Mouse (Mus musculus) forebrain, embryonic 13.5 days (tissue): ENCODE measurements around the gene Serf2. TPM values are rescaled to one million over a fixed set of nuclear protein-coding genes. Genes with fewer than 3 reads are reported as not detected.
"Not testable (repeated sequence)": the region's sequence is repeated elsewhere in the genome, so short reads cannot be mapped to it uniquely, and the experiment has no call there.

Experiments used
- ATAC-seq: fragments of 200-750 bp; cut with Nextera tagmentation; 2 replicates; pipeline ENCODE4 v1.8.0; 2017
- H3K27ac ChIP-seq: fragments of 300-500 bp; sonication (generic); 2 replicates; pipeline ENCODE4 v1.5.1; 2015; ENCODE audit warnings: inconsistent platforms, mild to moderate bottlenecking, moderate library complexity
- H3K27me3 ChIP-seq: fragments of 300-500 bp; sonication (generic); 2 replicates; pipeline ENCODE4 v1.6.1; 2015; ENCODE audit warnings: mild to moderate bottlenecking, inconsistent platforms
- H3K36me3 ChIP-seq: fragments of 300-500 bp; sonication (generic); 2 replicates; pipeline ENCODE4 v1.6.1; 2015; ENCODE audit warnings: mild to moderate bottlenecking, inconsistent platforms; ENCODE audit not compliant: poor library complexity, severe bottlenecking
- H3K4me1 ChIP-seq: fragments of 300-500 bp; sonication (generic); 2 replicates; pipeline ENCODE4 v1.6.1; 2015; ENCODE audit warnings: inconsistent platforms
- H3K4me2 ChIP-seq: fragments of 300-500 bp; sonication (generic); 2 replicates; pipeline ENCODE4 v1.6.1; 2015; ENCODE audit warnings: inconsistent platforms, mild to moderate bottlenecking, moderate library complexity
- H3K4me3 ChIP-seq: fragments of 300-500 bp; sonication (generic); 2 replicates; pipeline ENCODE4 v1.5.1; 2015; ENCODE audit warnings: mild to moderate bottlenecking, inconsistent platforms
- H3K9ac ChIP-seq: fragments of 300-500 bp; sonication (generic); 2 replicates; pipeline ENCODE4 v1.6.1; 2015; ENCODE audit warnings: mild to moderate bottlenecking, inconsistent platforms
- H3K9me3 ChIP-seq: fragments of 300-500 bp; sonication (generic); replicated peaks from 2 replicates; pipeline ENCODE4 v1.6.1; 2016; ENCODE audit warnings: inconsistent platforms
- WGBS: fragments of 180-500 bp; shearing (Covaris S2); methylation state at CpG from one replicate; pipeline ENCODE4 v1.1.7; 2015; 5-methylcytosine and 5-hydroxymethylcytosine counted together
- polyA plus RNA-seq: library from polyadenylated mRNA; unstranded; fragments of >200 nt; fragmentation: Nextera tagmentation; extraction: Ambion mirVana; gene quantifications from 2 replicates; pipeline ENCODE4 v1.2.1, GENCODE M21; 2015

The Serf2 gene
- polyA plus RNA-seq, 1 experiment from 2014 or later = 494 TPM

DNA sequence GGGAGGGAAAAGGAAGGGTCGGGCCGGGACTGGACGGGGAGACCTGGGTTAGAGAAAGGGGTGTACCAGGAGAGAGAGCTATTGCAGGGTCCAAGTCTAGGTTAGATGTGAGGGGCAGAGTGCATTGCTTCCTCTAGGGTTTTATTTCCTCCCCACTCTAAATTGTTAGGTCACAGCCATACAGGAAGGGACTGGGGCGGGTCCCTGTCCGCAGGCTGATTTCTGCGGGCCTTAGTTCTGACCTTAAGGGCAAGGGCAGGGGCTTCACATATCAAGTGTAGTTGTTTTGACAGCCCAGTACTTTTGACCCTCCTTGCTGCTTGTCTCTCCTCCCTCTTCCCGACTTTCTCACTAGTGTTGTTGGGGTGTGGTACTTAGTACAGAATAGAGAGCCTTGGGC lies 1.1 kb downstream of the Serf2 start:
- H3K36me3 ChIP-seq = peaks cover 21% of the 10 kb centered on the region
- peaks cover 28% of the 10 kb centered on the region for H3K4me1 ChIP-seq
- no peaks in the 10 kb centered on the region for H3K9me3 ChIP-seq
- no peaks in the 10 kb centered on the region for H3K27me3 ChIP-seq
- H3K4me2 ChIP-seq = peak overlapping the region; percentile 98
- WGBS = 7% methylated on average over 7 of the region's 7 CpGs
- peak overlapping the region; percentile 95; the same call in 1 of the 2 replicates for H3K27ac ChIP-seq
- H3K9ac ChIP-seq = peak overlapping the region; percentile 88
- ATAC-seq = no peak
- peak overlapping the region; percentile 93 for H3K4me3 ChIP-seq

DNA sequence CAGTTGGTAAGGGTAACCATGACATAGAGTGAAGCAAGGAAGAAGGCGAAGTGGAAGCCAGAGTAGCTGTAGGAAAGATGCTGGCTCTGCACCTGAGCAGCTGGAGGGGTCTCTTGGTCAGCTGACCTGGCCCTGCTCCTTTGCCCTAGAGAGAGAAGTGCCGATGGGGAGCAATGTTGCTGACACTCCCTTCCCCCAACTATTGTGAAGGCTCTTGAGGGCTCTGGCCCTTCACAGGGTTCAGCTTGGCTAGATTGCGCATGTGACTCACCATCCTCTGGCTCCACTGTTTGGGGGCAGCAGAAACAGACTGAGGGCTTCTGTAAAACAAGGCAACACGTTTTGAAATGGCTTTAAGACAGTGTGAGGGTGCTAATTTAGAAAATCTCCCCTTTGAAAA lies 3.4 kb downstream of the Serf2 start:
- peaks cover 34% of the 10 kb centered on the region for H3K4me1 ChIP-seq
- H3K27me3 ChIP-seq = no peaks in the 10 kb centered on the region
- no peak for ATAC-seq
- no peak overlapping the region for H3K27ac ChIP-seq
- peaks cover 21% of the 10 kb centered on the region for H3K36me3 ChIP-seq
- H3K4me2 ChIP-seq = no peak overlapping the region
- WGBS = 77% methylated on average over 4 of the region's 4 CpGs
- H3K9ac ChIP-seq = no peak overlapping the region
- H3K9me3 ChIP-seq = no peaks in the 10 kb centered on the region
- no peak overlapping the region for H3K4me3 ChIP-seq

DNA sequence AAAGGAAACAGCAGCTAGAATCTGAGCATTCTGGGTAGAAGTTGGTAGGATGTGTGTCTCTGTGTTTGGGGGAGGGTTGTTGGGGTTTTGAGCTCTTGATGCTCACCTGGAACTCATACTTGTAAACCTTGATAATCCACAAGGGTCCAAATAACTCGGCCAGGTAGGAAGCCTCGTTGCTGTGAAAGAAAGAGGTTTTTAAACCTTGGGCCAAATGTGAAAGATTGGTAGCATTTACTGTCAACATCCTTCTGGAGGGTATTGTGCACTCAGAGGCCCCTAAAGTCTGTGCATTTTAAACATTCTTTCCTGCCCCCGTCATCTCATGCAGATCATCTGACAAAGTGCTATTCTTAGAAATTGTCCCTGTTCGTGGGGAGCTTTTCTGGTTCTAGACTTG lies 4.0 kb downstream of the Serf2 start, which contains the start of gene Hypk:
Gene Hypk (plus strand): TSS at position 301 of the 400 bp plus-strand sequence.
- WGBS = 79% methylated on average over 4 of the region's 4 CpGs
- H3K27me3 ChIP-seq = no peaks in the 10 kb centered on the region
- no peak for ATAC-seq

DNA sequence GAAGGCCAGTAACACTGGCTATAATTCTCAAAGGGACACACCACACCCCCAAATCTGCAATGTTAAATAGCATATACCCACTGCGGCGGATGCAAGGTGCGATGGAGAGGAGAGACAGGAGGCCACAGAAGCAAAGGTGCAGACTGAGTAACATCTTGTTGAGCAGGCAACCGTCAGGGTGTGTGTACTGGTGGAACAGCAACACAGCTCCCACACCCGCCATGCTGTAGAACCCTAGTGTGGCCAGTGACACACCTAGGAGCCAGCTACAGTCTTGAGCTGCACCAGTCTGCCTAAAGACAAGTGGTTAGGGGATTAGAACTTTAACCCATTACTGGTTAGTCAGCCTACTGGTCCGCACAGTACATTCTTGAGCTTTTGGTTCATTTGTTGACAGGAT lies 4.9 kb downstream of the Serf2 start:
- Histone ChIP-seq H3K4me3 (no peak overlapping the region), H3K4me1 (peaks cover 40% of the 10 kb centered on the region)
- WGBS = 80% methylated on average over 6 of the region's 6 CpGs

More for the DNA sequence above, 4.0 kb downstream of the Serf2 start, which contains the start of gene Hypk:
- Histone ChIP-seq H3K9me3 (no peaks in the 10 kb centered on the region), H3K4me2 (no peak within 1 kb of the TSS), H3K9ac (no peak within 1 kb of the TSS), H3K4me1 (peaks cover 40% of the 10 kb centered on the region), H3K36me3 (peaks cover 21% of the 10 kb centered on the region), H3K4me3 (no peak within 1 kb of the TSS), H3K27ac (no peak within 1 kb of the TSS)

DNA sequence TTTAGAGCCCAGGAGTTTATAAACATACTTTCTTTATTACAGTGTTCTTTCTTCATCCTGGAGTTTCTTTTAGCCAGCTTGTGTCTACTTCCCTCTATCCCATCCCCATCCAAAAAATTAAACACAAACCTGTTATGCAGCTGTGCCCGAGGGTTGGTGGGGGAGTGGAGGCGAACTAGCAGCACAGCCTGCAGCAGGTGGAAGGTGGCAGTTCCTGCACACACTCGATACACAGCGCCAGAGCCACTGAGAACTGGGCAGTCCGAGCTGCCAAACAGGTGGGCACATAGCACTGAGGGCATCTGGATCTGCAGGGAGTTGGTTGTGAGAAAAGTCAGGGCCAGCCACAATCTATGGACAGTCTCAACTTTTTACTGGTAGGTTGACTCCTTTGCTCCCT lies 6.5 kb downstream of the Serf2 start:
- H3K9ac ChIP-seq = no peak overlapping the region
- H3K4me1 ChIP-seq = peaks cover 34% of the 10 kb centered on the region
- H3K36me3 ChIP-seq = peaks cover 44% of the 10 kb centered on the region
- H3K27me3 ChIP-seq = no peaks in the 10 kb centered on the region
- H3K4me3 ChIP-seq = no peak overlapping the region
- H3K4me2 ChIP-seq = no peak overlapping the region
- WGBS = 85% methylated on average over 5 of the region's 5 CpGs
- ATAC-seq = no peak
- H3K9me3 ChIP-seq = no peaks in the 10 kb centered on the region
- H3K27ac ChIP-seq = no peak overlapping the region

More for the DNA sequence above, 4.9 kb downstream of the Serf2 start:
- no peak for ATAC-seq
- H3K27ac ChIP-seq = no peak overlapping the region
- H3K27me3 ChIP-seq = no peaks in the 10 kb centered on the region
- H3K4me2 ChIP-seq = no peak overlapping the region
- no peaks in the 10 kb centered on the region for H3K9me3 ChIP-seq
- peaks cover 29% of the 10 kb centered on the region for H3K36me3 ChIP-seq
- H3K9ac ChIP-seq = no peak overlapping the region

DNA sequence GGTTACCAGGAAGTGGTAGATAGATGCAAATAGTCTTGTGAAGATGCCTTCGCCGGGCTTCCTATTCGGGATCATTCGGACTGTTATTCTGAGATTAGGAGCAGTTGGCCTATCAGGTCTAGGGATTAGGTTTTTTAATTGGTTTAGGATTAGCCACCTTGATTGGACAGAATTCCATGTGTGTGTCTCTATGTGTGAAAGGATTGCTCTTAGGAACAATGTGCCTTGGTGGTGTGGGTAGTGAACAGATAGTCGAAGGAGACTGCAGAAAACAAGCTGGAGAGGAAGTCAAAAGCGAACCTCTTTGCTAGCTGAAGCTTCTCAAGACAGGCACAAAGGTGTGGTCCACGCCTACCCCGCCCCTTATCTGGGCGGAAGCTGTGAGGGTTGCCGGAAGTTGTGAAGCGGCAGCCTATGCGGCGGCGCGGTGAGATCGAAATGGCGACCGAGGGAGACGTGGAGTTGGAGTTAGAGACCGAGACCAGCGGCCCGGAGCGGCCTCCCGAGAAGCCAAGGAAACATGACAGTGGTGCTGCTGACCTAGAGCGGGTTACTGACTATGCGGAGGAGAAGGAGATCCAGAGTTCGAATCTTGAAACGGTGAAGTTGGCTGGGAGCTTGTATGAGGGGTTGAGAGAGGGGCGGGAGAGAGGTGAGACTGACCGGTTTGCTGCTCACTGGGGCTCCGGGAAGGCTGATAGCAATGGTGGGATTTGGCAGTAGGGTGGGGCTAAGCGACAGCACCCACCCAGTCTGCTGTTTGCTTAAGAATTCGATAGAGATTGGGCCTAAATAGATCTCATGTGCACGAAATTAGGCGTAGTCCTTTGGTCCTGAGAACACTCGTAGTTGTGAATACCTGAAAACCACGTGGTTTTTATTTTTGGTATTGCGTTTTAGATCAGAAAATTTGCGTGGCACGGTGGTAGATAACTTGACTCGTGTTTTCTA lies 8.0 kb downstream of the Serf2 start, which contains the start of gene Serinc4:
Gene Serinc4 (minus strand): TSS at position 90 of the 951 bp plus-strand sequence.
- peak within 1 kb of the TSS; percentile 77 for H3K4me2 ChIP-seq
- H3K4me1 ChIP-seq = peaks cover 24% of the 10 kb centered on the region
- no peaks in the 10 kb centered on the region for H3K9me3 ChIP-seq
- H3K27me3 ChIP-seq = no peaks in the 10 kb centered on the region
- 3% methylated on average over 41 of the region's 41 CpGs for WGBS
- peaks cover 48% of the 10 kb centered on the region for H3K36me3 ChIP-seq
- ATAC-seq = peak; percentile 95
- H3K27ac ChIP-seq = peak within 1 kb of the TSS; percentile 69
- H3K4me3 ChIP-seq = peak within 1 kb of the TSS; percentile 81
- peak within 1 kb of the TSS; percentile 81 for H3K9ac ChIP-seq

DNA sequence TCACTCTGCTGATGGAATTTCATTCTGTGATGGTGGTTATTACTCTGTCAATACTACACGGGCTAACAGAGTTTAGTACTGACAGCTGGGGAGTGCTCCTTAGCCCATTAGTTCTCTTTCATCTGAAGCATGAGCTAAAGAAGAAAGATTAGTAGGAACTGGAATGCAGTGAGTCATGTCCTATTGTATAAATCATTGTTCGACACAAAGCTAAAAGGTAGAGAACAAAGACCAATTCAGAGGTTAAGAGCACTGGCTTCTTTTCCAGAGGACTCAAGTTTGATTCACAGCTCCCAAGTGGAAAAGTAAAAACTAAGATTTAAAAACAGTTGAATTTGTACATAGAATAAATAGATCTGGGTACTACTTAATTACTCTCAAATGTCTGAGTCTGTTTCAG lies 11.1 kb downstream of the Serf2 start:
- H3K4me3 ChIP-seq = no peak overlapping the region
- no peak overlapping the region for H3K27ac ChIP-seq
- H3K9me3 ChIP-seq = no peaks in the 10 kb centered on the region
- H3K4me1 ChIP-seq = peaks cover 16% of the 10 kb centered on the region
- H3K4me2 ChIP-seq = no peak overlapping the region
- 59% methylated on average over 2 of the region's 2 CpGs for WGBS
- H3K9ac ChIP-seq = no peak overlapping the region
- H3K27me3 ChIP-seq = no peaks in the 10 kb centered on the region
- H3K36me3 ChIP-seq = peaks cover 30% of the 10 kb centered on the region
- no peak for ATAC-seq

DNA sequence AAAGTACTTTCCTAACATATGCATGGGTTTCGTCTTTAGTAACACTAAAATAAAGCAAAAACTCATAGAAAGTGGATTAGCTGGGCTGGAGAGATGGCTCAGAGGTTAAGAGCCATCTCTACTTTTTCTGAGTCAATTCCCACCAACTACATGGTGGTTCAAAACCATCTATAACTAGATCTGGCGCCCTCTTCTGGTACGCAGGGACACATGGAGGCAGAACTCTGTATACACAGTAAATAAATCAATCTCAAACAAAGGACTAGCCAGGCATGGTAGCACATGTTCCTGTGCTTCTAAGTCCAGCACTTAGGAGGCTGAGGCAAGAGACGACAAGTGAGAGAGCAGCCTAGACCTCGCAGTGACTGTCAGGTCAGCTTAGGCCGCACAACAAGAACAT lies 20.0 kb downstream of the Serf2 start:
- not testable (repeated sequence) for H3K9ac ChIP-seq, H3K9me3 ChIP-seq, H3K27ac ChIP-seq, H3K27me3 ChIP-seq, H3K4me2 ChIP-seq, H3K4me3 ChIP-seq, H3K4me1 ChIP-seq, ATAC-seq, H3K36me3 ChIP-seq
- 90% methylated on average over 2 of the region's 6 CpGs for WGBS

DNA sequence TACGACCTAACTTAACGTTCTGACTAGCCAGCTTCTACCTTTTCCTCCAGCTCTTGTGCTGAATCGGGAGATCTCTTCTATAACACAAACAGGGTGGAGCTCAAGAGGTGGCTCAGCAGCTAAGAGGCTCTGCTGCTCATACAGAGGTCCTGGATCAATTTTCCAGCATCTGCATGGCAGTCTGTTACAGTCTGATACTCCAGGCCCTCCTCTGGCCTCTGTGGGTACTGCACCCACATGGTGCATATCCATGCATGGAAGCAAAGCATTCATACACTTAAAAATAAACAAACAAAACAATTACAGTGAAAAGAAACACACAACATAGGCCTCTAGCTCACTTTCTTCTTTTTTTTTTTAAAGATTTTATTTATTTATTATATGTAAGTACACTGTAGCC lies 23.8 kb downstream of the Serf2 start:
- not testable (repeated sequence) for H3K4me3 ChIP-seq, H3K27me3 ChIP-seq, H3K9me3 ChIP-seq, H3K4me1 ChIP-seq, H3K27ac ChIP-seq, H3K9ac ChIP-seq, ATAC-seq, H3K36me3 ChIP-seq
- H3K4me2 ChIP-seq = peak overlapping the region; percentile 85
- WGBS = 97% methylated on average over 3 of the region's 3 CpGs

DNA sequence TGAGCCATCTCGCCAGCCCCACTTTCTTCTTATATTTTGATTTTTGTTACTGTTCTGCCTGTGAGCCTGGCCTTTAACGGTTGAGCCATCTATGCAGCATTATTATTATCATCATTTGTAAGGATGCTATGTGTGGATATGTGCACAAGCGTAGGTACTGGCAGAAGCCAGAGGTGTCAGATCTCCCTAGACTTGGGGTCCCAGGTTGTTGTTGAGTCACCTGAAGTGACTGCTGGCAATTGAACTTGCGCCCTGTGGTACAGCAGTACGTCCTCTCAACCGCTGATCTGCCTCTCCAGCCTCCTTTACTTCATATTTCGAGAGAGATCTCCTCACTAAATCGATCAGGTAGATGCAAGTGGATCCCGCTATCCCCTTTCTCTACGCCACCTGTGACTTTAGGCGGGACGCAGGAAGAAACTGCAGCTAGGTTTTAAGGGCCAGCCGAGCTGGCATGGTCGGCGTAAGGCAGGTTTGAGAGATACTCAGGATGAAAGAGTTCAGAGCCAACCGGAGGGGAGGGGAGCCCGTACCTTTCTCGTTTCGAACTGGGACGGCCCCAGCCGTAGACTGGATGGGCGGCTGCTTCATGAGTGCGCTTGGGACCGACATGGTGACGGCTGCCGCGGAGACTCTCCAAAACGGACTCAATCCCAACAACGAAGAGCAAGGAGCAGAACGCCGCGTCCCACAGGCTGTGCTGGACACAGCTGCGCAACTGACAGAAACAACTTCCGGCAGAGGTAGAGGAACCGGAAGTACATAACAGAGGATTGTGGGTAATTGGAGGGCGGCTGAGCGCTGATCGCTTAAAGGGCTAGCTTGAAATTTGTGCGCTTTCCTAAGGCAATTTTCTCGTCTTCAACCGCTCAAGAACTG lies 24.5 kb downstream of the Serf2 start, which contains the start of gene Mfap1b:
Gene Mfap1b (minus strand): TSS at position 767 of the 879 bp plus-strand sequence.
- not testable (repeated sequence) for H3K9me3 ChIP-seq, H3K4me1 ChIP-seq, H3K36me3 ChIP-seq, H3K27me3 ChIP-seq
- peak within 1 kb of the TSS; percentile 60 for H3K4me3 ChIP-seq
- peak; percentile 98 for ATAC-seq
- WGBS = 5% methylated on average over 41 of the region's 41 CpGs
- peak within 1 kb of the TSS; percentile 49 for H3K27ac ChIP-seq
- H3K9ac ChIP-seq = peak within 1 kb of the TSS; percentile 64
- peak within 1 kb of the TSS; percentile 85 for H3K4me2 ChIP-seq

DNA sequence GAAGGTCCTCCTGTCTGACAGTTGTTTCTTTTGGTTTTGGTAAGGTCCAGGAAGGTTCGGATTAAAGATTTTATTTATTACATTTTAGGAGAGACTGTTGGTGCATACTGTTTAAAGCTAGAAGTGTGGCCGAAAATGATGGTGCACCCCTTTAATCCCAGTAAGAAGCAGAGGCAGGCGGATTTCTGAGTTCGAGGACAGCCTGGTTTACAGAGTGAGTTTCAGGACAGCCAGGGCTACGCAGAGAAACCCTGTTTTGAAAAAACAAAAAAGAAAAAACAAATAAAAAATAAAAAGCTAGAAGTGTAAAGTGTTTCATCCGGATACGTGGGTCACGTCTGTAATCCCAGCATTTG lies 25.2 kb downstream of the Serf2 start:
- Histone ChIP-seq H3K9me3 (no peaks in the 10 kb centered on the region), H3K4me1 (peaks cover 5% of the 10 kb centered on the region), H3K27ac (peak overlapping the region; percentile 49), H3K4me3 (peak overlapping the region; percentile 60), H3K27me3 (no peaks in the 10 kb centered on the region), H3K9ac (peak overlapping the region; percentile 64; the same call in 1 of the 2 replicates), H3K4me2 (peak overlapping the region; percentile 85), H3K36me3 (0 out of 2 replicates have a peak, but pooled peaks cover 4% of the 10 kb centered on the region)
- no peak for ATAC-seq
- 39% methylated on average over 8 of the region's 8 CpGs for WGBS

DNA sequence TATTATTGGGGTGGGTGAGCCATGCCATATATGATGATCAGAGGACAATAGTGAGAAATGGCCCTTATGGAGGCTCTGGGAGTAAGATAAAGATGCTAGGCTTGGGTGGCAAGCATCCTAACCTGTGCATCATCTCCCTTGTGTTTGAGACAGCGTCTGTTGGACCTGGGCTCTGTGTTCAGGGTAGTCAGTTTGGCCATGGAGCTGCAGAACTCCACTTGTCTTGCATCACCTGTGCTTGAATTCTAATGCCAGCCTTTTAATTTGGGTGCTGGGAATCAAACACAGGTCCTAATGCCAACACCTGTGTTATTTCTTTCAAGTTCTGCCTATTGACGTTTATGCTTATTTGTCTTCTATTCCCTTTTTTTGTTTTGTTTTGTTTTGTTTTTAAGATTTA lies 26.3 kb downstream of the Serf2 start:
- H3K4me3 ChIP-seq, H3K9ac ChIP-seq, H3K4me2 ChIP-seq, H3K27ac ChIP-seq, H3K9me3 ChIP-seq, H3K27me3 ChIP-seq, H3K36me3 ChIP-seq, ATAC-seq, H3K4me1 ChIP-seq: not testable (repeated sequence)
- WGBS = 91% methylated on average over 2 of the region's 2 CpGs
